Mouse (Mus musculus) lung, embryonic 14.5 days (tissue): ENCODE data around the gene Abraxas1. TPM values are rescaled to one million over a fixed set of nuclear protein-coding genes. Genes with fewer than 3 reads are reported as not detected.

Experiments
- ATAC-seq: fragments of 200-750 bp; cut with Nextera tagmentation; 2 replicates; pipeline ENCODE4 v1.8.0; 2017; ENCODE audit warnings: mild to moderate bottlenecking, moderate TSS enrichment, moderate library complexity; ENCODE audit not compliant: insufficient read depth
- DNase-seq: peaks from one replicate; pipeline ENCODE4 v3.0.0-alpha.2; 2015
- H3K27ac ChIP-seq: fragments of 300-500 bp; sonication (generic); 2 replicates; pipeline ENCODE4 v1.5.1; 2014; ENCODE audit warnings: low read depth, mild to moderate bottlenecking, moderate library complexity
- H3K27me3 ChIP-seq: fragments of 300-500 bp; sonication (generic); 2 replicates; pipeline ENCODE4 v1.6.1; 2014; ENCODE audit warnings: low read length, control low read depth; ENCODE audit not compliant: insufficient read depth
- H3K36me3 ChIP-seq: fragments of 300-500 bp; sonication (generic); 2 replicates; pipeline ENCODE4 v1.6.1; 2014; ENCODE audit warnings: control low read depth; ENCODE audit not compliant: insufficient read depth
- H3K4me1 ChIP-seq: fragments of 300-500 bp; sonication (generic); 2 replicates; pipeline ENCODE4 v1.6.1; 2014; ENCODE audit warnings: antibody characterized with exemption, control low read depth; ENCODE audit not compliant: insufficient read depth
- H3K4me2 ChIP-seq: fragments of 300-500 bp; sonication (generic); 2 replicates; pipeline ENCODE4 v1.6.1; 2014; ENCODE audit warnings: mild to moderate bottlenecking
- H3K4me3 ChIP-seq: fragments of 300-500 bp; sonication (generic); 2 replicates; pipeline ENCODE4 v1.5.1; 2014; ENCODE audit warnings: low read depth, low read length
- H3K9ac ChIP-seq: fragments of 300-500 bp; sonication (generic); 2 replicates; pipeline ENCODE4 v1.6.1; 2014
- H3K9me3 ChIP-seq: fragments of 300-500 bp; sonication (generic); 2 replicates; pipeline ENCODE4 v1.6.1; 2016; ENCODE audit warnings: low read depth, low read length, control low read depth
- CTCF ChIP-seq: IDR thresholded peaks from 2 replicates; pipeline ENCODE4 v1.5.1; 2016; ENCODE audit warnings: antibody characterized with exemption, low read depth
- WGBS: fragments of 180-500 bp; shearing (Covaris S2); extraction: QIAGEN DNeasy Blood & Tissue Kit; methylation state at CpG from one replicate; pipeline ENCODE4 v1.1.7; 2014; 5-methylcytosine and 5-hydroxymethylcytosine counted together
- polyA plus RNA-seq: library from polyadenylated mRNA; unstranded; fragments of >200 nt; fragmentation: Nextera tagmentation; extraction: Ambion mirVana; gene quantifications from 2 replicates; pipeline ENCODE4 v1.2.1, GENCODE M21; 2014

The Abraxas1 gene
- polyA plus RNA-seq, 1 experiment from 2014 or later, result 30.2 TPM

- no peaks in the 10 kb centered on the region for H3K27me3 ChIP-seq
- H3K9ac ChIP-seq, result no peak overlapping the region
- DNase-seq (peak; percentile 54), ATAC-seq (peak; percentile 75)
- no peak overlapping the region for H3K27ac ChIP-seq
- no peaks in the 10 kb centered on the region for H3K36me3 ChIP-seq
- no peak for TF ChIP-seq CTCF
- 44% methylated on average over 12 of the region's 12 CpGs for WGBS
- no peaks in the 10 kb centered on the region for H3K9me3 ChIP-seq
- H3K4me1 ChIP-seq, result no peaks in the 10 kb centered on the region
- no peak overlapping the region for H3K4me2 ChIP-seq
- H3K4me3 ChIP-seq, result no peak overlapping the region
Observed at GRCm38 (mm10) chr5:100860417-100861053, 39.8 kb upstream of the Abraxas1 start.

- Histone ChIP-seq H3K9ac (no peak overlapping the region), H3K4me2 (no peak overlapping the region), H3K36me3 (no peaks in the 10 kb centered on the region), H3K27me3 (no peaks in the 10 kb centered on the region), H3K27ac (no peak overlapping the region), H3K9me3 (no peaks in the 10 kb centered on the region), H3K4me1 (no peaks in the 10 kb centered on the region), H3K4me3 (no peak overlapping the region)
- no peak for DNase-seq
- TF ChIP-seq CTCF, result no peak
- WGBS, result 86% methylated on average over 3 of the region's 3 CpGs
- ATAC-seq, result no peak
Observed at GRCm38 (mm10) chr5:100856552-100856951, 35.8 kb upstream of the Abraxas1 start.

DNA sequence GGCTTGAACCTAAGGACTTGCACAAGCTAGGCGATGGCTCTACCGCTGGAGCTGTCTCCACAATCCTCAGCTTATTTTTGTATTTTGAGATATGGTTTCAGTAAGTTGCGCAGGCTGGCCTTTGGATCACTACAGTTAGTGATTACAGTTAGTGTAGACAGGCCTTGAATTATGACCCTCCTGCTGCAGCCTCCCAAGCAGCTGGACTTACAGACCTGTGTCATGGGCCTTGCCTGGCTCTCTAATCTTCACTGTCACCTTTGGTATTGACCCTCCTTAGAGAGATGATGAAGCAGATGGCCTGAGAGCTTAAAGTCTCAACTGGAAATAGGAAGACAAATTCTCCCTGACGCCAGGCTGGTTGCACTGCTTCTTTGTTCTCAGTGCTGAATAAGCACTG is 33.2 kb upstream of the Abraxas1 start:
- no peak overlapping the region for H3K4me3 ChIP-seq
- H3K27ac ChIP-seq, result no peak overlapping the region
- no peaks in the 10 kb centered on the region for H3K4me1 ChIP-seq
- ATAC-seq, result no peak
- no peak for DNase-seq
- no peaks in the 10 kb centered on the region for H3K36me3 ChIP-seq
- no peaks in the 10 kb centered on the region for H3K27me3 ChIP-seq
- 74% methylated on average over 4 of the region's 4 CpGs for WGBS
- no peak for TF ChIP-seq CTCF
- no peak overlapping the region for H3K4me2 ChIP-seq
- H3K9me3 ChIP-seq, result no peaks in the 10 kb centered on the region
- H3K9ac ChIP-seq, result no peak overlapping the region

DNA sequence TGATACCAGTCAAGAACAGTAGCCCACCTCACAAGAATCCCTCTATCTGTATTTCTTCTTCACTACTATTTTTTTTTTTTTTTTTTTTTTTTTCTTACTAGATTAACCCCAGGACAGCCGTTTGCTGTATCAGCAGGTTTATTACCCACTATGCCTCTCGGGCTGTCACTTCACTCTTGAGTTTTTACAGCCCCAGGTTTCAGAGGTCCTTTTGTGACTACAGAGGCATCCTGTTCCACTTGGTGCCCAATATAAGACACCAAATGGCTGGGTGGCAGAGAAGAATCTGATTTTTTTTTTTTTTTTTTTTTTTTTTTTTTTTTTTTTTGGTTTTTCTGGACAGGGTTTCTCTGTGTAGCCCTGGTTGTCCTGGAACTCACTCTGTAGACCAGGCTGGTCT is 26.4 kb upstream of the Abraxas1 start:
- no peak for TF ChIP-seq CTCF
- H3K36me3 ChIP-seq, result no peaks in the 10 kb centered on the region
- H3K9me3 ChIP-seq, result peaks cover 3% of the 10 kb centered on the region
- H3K4me1 ChIP-seq, result peaks cover 3% of the 10 kb centered on the region; the same call in 1 of the 2 replicates
- peak overlapping the region; percentile 99 for H3K4me2 ChIP-seq
- DNase-seq (no peak), ATAC-seq (no peak)
- H3K9ac ChIP-seq, result no peak overlapping the region
- peaks cover 32% of the 10 kb centered on the region; the same call in 1 of the 2 replicates for H3K27me3 ChIP-seq
- 4% methylated on average over 2 of the region's 2 CpGs for WGBS
- H3K4me3 ChIP-seq, result peak overlapping the region; percentile 59; the same call in 1 of the 2 replicates
- H3K27ac ChIP-seq, result no peak overlapping the region

GRCm38 (mm10) chr5:100846599-100846920 is 25.8 kb upstream of the Abraxas1 start:
- WGBS, result 1% methylated on average over 22 of the region's 22 CpGs
- H3K9ac ChIP-seq, result peak overlapping the region; percentile 59
- H3K9me3 ChIP-seq, result peaks cover 8% of the 10 kb centered on the region
- TF ChIP-seq CTCF, result no peak
- H3K4me1 ChIP-seq, result peaks cover 3% of the 10 kb centered on the region; the same call in 1 of the 2 replicates
- peak overlapping the region; percentile 99 for H3K4me2 ChIP-seq
- DNase-seq (no peak), ATAC-seq (no peak)
- H3K27me3 ChIP-seq, result peaks cover 32% of the 10 kb centered on the region; the same call in 1 of the 2 replicates
- peak overlapping the region; percentile 59 for H3K4me3 ChIP-seq
- H3K36me3 ChIP-seq, result no peaks in the 10 kb centered on the region
- no peak overlapping the region for H3K27ac ChIP-seq

- Histone ChIP-seq H3K4me2 (peak overlapping the region; percentile 99), H3K4me3 (peak overlapping the region; percentile 59), H3K4me1 (peaks cover 3% of the 10 kb centered on the region; the same call in 1 of the 2 replicates), H3K9me3 (peaks cover 8% of the 10 kb centered on the region), H3K9ac (peak overlapping the region; percentile 59), H3K27me3 (peaks cover 32% of the 10 kb centered on the region; the same call in 1 of the 2 replicates), H3K36me3 (no peaks in the 10 kb centered on the region), H3K27ac (peak overlapping the region; percentile 16; the same call in 1 of the 2 replicates)
- under 1% methylated on average over 51 of the region's 52 CpGs for WGBS
- no peak for TF ChIP-seq CTCF
- DNase-seq, result peak; percentile 64
- ATAC-seq, result peak; percentile 82
Observed at GRCm38 (mm10) chr5:100845848-100846598, 25.3 kb upstream of the Abraxas1 start.

GRCm38 (mm10) chr5:100845485-100845847 is 24.7 kb upstream of the Abraxas1 start, which contains the start of gene Gpat3:
Gene Gpat3 (plus strand): TSS chr5:100845713.
- Histone ChIP-seq H3K9ac (peak within 1 kb of the TSS; percentile 59), H3K27me3 (peaks cover 32% of the 10 kb centered on the region; the same call in 1 of the 2 replicates), H3K9me3 (peaks cover 8% of the 10 kb centered on the region), H3K4me2 (peak within 1 kb of the TSS; percentile 99), H3K4me3 (peak within 1 kb of the TSS; percentile 59), H3K4me1 (peaks cover 3% of the 10 kb centered on the region; the same call in 1 of the 2 replicates), H3K36me3 (no peaks in the 10 kb centered on the region), H3K27ac (peak within 1 kb of the TSS; percentile 16; the same call in 1 of the 2 replicates)
- no peak for TF ChIP-seq CTCF
- under 1% methylated on average over 16 of the region's 16 CpGs for whole genome bisulfite sequencing
- peak; percentile 28; the same call in 1 of the 2 replicates for ATAC-seq
- peak; percentile 60 for DNase-seq
